In genomic region chr5:32857781-32858220, GRCm38 (mm10) we compare ENCODE assay signal across 9 mouse cellular contexts. TPM values are rescaled to one million over a fixed set of nuclear protein-coding genes. Genes with fewer than 3 reads are reported as not detected.
DNase-seq lines count a peak whose midpoint lies in the region; ATAC-seq and TF ChIP-seq lines count a peak whose summit lies in the region.
"Had no signal": no experiment of that assay in that cellular context is flagged by ENCODE, and none has a peak within 500 bp of the region (broad histone marks: within the 10 kb centered on the region; RNA-seq: fewer than 3 reads in every experiment).

No protein-coding gene starts in this region.

- H3K9me3 ChIP-seq in intestine, postnatal 0 days (ENCODE audit: control insufficient read depth): no peaks in the 10 kb centered on the region
- no peaks in the 10 kb centered on the region for H3K9me3 ChIP-seq in stomach, embryonic 14.5 days (ENCODE audit: control insufficient read depth, low read depth, low read length)

- H3K4me3 ChIP-seq in cortical plate, adult 2 months (ENCODE audit: insufficient read depth, low read length): peak overlapping the region; percentile 35
- H3K4me3 ChIP-seq in intestine, postnatal 0 days (ENCODE audit: low read depth, low read length): peak overlapping the region; percentile 51
- peak overlapping the region; percentile 39 for H3K4me3 ChIP-seq in stomach, embryonic 14.5 days (ENCODE audit: low read depth, low read length)

- ATAC-seq in intestine, postnatal 0 days: no peak
- no peak for ATAC-seq in stomach, embryonic 14.5 days (ENCODE audit: insufficient number of reproducible peaks, insufficient read depth, low FRiP score, low read depth)

- peak; percentile 49; the same call in 1 of the 2 replicates for TF ChIP-seq POLR2A in cortical plate, adult 2 months (IDR thresholded peaks at IDR 0.05; ENCODE audit: extremely low read depth, insufficient read depth, low read length)

- no peaks in the 10 kb centered on the region; the same call in 1 of the 2 replicates for H3K4me1 ChIP-seq in cortical plate, adult 2 months (ENCODE audit: control insufficient read depth, insufficient read depth, low read length)
- 0 out of 2 replicates have a peak, but pooled peaks cover 5% of the 10 kb centered on the region for H3K4me1 ChIP-seq in intestine, postnatal 0 days (replicated peaks; ENCODE audit: control insufficient read depth, insufficient read depth, low read length)
- no peaks in the 10 kb centered on the region for H3K4me1 ChIP-seq in stomach, embryonic 14.5 days (ENCODE audit: control insufficient read depth, insufficient read depth, low read length)

- no peak overlapping the region for H3K27ac ChIP-seq in cortical plate, adult 2 months (ENCODE audit: insufficient read depth, low read length)
- no peak overlapping the region; the same call in 1 of the 2 replicates for H3K27ac ChIP-seq in intestine, postnatal 0 days (ENCODE audit: low read depth, low read length)
- H3K27ac ChIP-seq in stomach, embryonic 14.5 days (ENCODE audit: low read length): peak overlapping the region; percentile 71; the same call in 1 of the 2 replicates

- 0 out of 2 replicates have a peak, but pooled peaks have one; percentile 0 for TF ChIP-seq CTCF in cortical plate, adult 2 months (IDR thresholded peaks at IDR 0.05; ENCODE audit: extremely low read depth, insufficient read depth, low read length)
- TF ChIP-seq CTCF in intestine, postnatal 0 days (IDR thresholded peaks at IDR 0.05; ENCODE audit: low read depth): no peak; the same call in 1 of the 2 replicates

- H3K36me3 ChIP-seq in intestine, postnatal 0 days (ENCODE audit: control insufficient read depth, insufficient read depth): no peaks in the 10 kb centered on the region
- no peaks in the 10 kb centered on the region for H3K36me3 ChIP-seq in stomach, embryonic 14.5 days (ENCODE audit: control insufficient read depth, insufficient read depth, low read length)

- no peaks in the 10 kb centered on the region for H3K27me3 ChIP-seq in intestine, postnatal 0 days (replicated peaks; ENCODE audit: control insufficient read depth, insufficient read depth, low read length)
- no peaks in the 10 kb centered on the region for H3K27me3 ChIP-seq in stomach, embryonic 14.5 days (ENCODE audit: control insufficient read depth, insufficient read depth, low read length)
- H3K27me3 ChIP-seq: CH12.LX had no signal

- intact Hi-C loops in gastrocnemius, postnatal 14 days (cut with DNase I; ENCODE audit: low total_unique reads): loop anchor here (10.0 kb wide), 1 partner anchor 73 kb away; the partner anchor contains the start of gene Pisd
- intact Hi-C loops in left cerebral cortex, postnatal 25 days (cut with DNase I): no loop called here

- H3K4me2 ChIP-seq in intestine, postnatal 0 days (replicated peaks; ENCODE audit: low read depth): peak overlapping the region; percentile 75
- H3K4me2 ChIP-seq in stomach, embryonic 14.5 days (replicated peaks; ENCODE audit: low read depth, low read length): peak overlapping the region; percentile 54

- H3K9ac ChIP-seq in intestine, postnatal 0 days (ENCODE audit: low read depth, low read length): no peak overlapping the region; the same call in 1 of the 2 replicates
- no peak overlapping the region for H3K9ac ChIP-seq in stomach, embryonic 14.5 days (replicated peaks; ENCODE audit: low read depth, low read length)

- 4% methylated on average over 6 of the region's 6 CpGs for WGBS in intestine, postnatal 0 days
- 3% methylated on average over 6 of the region's 6 CpGs for WGBS in stomach, embryonic 14.5 days

- peak; percentile 60 for DNase-seq in gastrocnemius, adult 18-20 months (ENCODE audit: low spot score)
- DNase-seq in gastrocnemius, postnatal 25 days: no peak
- DNase-seq in gastrocnemius, postnatal 14 days: peak; percentile 30
- DNase-seq in left cerebral cortex, postnatal 25 days (ENCODE audit: low spot score in 2 of 2): peak; percentile 56 to 73
- DNase-seq in mesoderm, embryonic 11.5 days (ENCODE audit: low read depth, low spot score): peak; percentile 46

RNA-seq across cellular contexts. Expression of gene Prr14l, which starts 3.7 kb away (rescaled TPM):
- total RNA-seq in gastrocnemius, adult 18-20 months (2021): 1 to 10 TPM; 4.1 to 4.2 TPM
- 1 to 10 TPM; 4.1 to 4.7 TPM for total RNA-seq in gastrocnemius, postnatal 25 days (2021)
- polyA plus RNA-seq in cortical plate, adult 2 months (2012; rRNA removed): 16.0 and 16.3 TPM in 2 replicates
- total RNA-seq in gastrocnemius, postnatal 14 days (2021): 1 to 10 TPM; 6.1 to 6.9 TPM
- 6.1 and 6.5 TPM in 2 replicates for polyA plus RNA-seq in intestine, postnatal 0 days (2015; fragmentation: Nextera tagmentation; extraction: Ambion mirVana)
- 10 to 100 TPM; 41.2 to 43.0 TPM for total RNA-seq in left cerebral cortex, postnatal 25 days (2021)
- 21.3 and 23.1 TPM in 2 replicates for polyA plus RNA-seq in stomach, embryonic 14.5 days (2014; fragmentation: Nextera tagmentation; extraction: Ambion mirVana)

RNA-seq across cellular contexts. Expression of gene Depdc5, which starts 5.7 kb away (rescaled TPM):
- 10 to 100 TPM; 13.0 to 14.1 TPM for total RNA-seq in gastrocnemius, adult 18-20 months (2021)
- total RNA-seq in gastrocnemius, postnatal 25 days (2021): 10 to 100 TPM in 1 of 2 experiments, 1 to 10 TPM in 1; 10.0 to 11.7 TPM
- 44.7 and 46.7 TPM in 2 replicates for polyA plus RNA-seq in cortical plate, adult 2 months (2012; rRNA removed)
- total RNA-seq in gastrocnemius, postnatal 14 days (2021): 1 to 10 TPM; 9.3 to 10.0 TPM
- 6.8 and 6.9 TPM in 2 replicates for polyA plus RNA-seq in intestine, postnatal 0 days (2015; fragmentation: Nextera tagmentation; extraction: Ambion mirVana)
- total RNA-seq in left cerebral cortex, postnatal 25 days (2021): 10 to 100 TPM; 62.2 to 68.6 TPM
- polyA plus RNA-seq in stomach, embryonic 14.5 days (2014; fragmentation: Nextera tagmentation; extraction: Ambion mirVana): 23.8 and 25.4 TPM in 2 replicates

RNA-seq across cellular contexts. Expression of gene Gm20671, which starts 30.9 kb away (rescaled TPM):
- total RNA-seq in gastrocnemius, adult 18-20 months (2021): 1 to 10 TPM in 1 of 2 experiments, not detected in 1; 1.1 TPM
- total RNA-seq in gastrocnemius, postnatal 25 days (2021): not detected
- polyA plus RNA-seq in cortical plate, adult 2 months (2012; rRNA removed): not detected in 2 replicates
- total RNA-seq in gastrocnemius, postnatal 14 days (2021): not detected
- not detected in 2 replicates for polyA plus RNA-seq in intestine, postnatal 0 days (2015; fragmentation: Nextera tagmentation; extraction: Ambion mirVana)
- not detected for total RNA-seq in left cerebral cortex, postnatal 25 days (2021)
- polyA plus RNA-seq in stomach, embryonic 14.5 days (2014; fragmentation: Nextera tagmentation; extraction: Ambion mirVana): not detected in 2 replicates

Comparison
In these comparisons a context has a peak if more than half of its experiments do, and no peak if none do; other contexts are left out.
1. RNA of gene Prr14l, which starts 3.7 kb away (total RNA-seq): 41.2 to 43.0 TPM in left cerebral cortex, postnatal 25 days; 6.1 to 6.9 TPM in gastrocnemius, postnatal 14 days, 4.1 to 4.7 TPM in gastrocnemius, postnatal 25 days and 4.1 to 4.2 TPM in gastrocnemius, adult 18-20 months; every median in the first group is over 4 times any median in the second.
2. RNA of gene Depdc5, which starts 5.7 kb away (total RNA-seq): 62.2 to 68.6 TPM in left cerebral cortex, postnatal 25 days; 13.0 to 14.1 TPM in gastrocnemius, adult 18-20 months, 10.0 to 11.7 TPM in gastrocnemius, postnatal 25 days and 9.3 to 10.0 TPM in gastrocnemius, postnatal 14 days; every median in the first group is over 4 times any median in the second.
3. Peak in every context shown above with its lines, with median percentiles within 50 percentile points of each other: H3K4me3 ChIP-seq.